Mouse (Mus musculus) ES-E14 (cell line): Measurements from ENCODE around the gene Usp50.

Source experiments
- CHD2 ChIP-seq: IDR thresholded peaks from 2 replicates; pipeline ENCODE4 v1.6.1; 2014; ENCODE audit warnings: mild to moderate bottlenecking, low read depth, low read length, inconsistent platforms
- MAFK ChIP-seq: IDR thresholded peaks from 2 replicates; pipeline ENCODE4 v1.6.1; 2014; ENCODE audit warnings: mild to moderate bottlenecking, low read depth, low read length, inconsistent platforms; ENCODE audit not compliant: insufficient read depth
- ZC3H11A ChIP-seq: IDR thresholded peaks from 2 replicates; pipeline ENCODE4 v1.6.1; 2012; ENCODE audit warnings: low read depth, mild to moderate bottlenecking, inconsistent platforms, low read length, borderline replicate concordance
- ZNF384 ChIP-seq: IDR thresholded peaks from 2 replicates; pipeline ENCODE4 v1.6.1; 2012; ENCODE audit warnings: low read depth, low read length, inconsistent platforms

DNA sequence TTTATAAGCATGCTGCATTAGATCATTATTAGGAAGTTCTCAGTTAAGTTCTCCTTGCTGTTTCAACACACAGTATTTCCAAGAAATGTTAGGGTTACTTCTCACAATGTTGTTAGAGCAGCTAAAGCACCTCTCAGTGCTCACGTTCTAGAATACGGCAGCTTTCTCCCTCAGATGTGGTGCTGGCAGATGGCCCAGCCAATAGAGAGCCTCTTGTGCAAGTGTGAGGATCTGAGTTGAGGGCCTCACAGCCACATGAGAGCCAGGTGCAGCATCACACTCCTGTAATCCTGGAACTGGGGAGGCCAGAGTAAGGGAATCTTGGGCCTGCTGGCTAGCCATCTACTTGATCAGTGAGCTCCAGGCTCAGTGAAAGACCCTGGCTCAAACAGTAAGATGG lies 43.0 kb downstream of the Usp50 start:
- no peak for TF ChIP-seq CHD2
- TF ChIP-seq ZNF384, result no peak
- TF ChIP-seq MAFK, result no peak
- TF ChIP-seq ZC3H11A, result no peak
